Mouse (Mus musculus) brain, adult 10 weeks (tissue): Measurements from ENCODE around the gene A530032D15Rik. TPM values are rescaled to one million over a fixed set of nuclear protein-coding genes. Genes with fewer than 3 reads are reported as not detected.

Experiments used
- polyA plus RNA-seq: library from polyadenylated mRNA; stranded (reverse); fragments of 350-450 nt; fragmentation: Illumina TruSeq; extraction: RNeasy Lipid Tissue Mini Kit (QIAGEN cat#74804); gene quantifications from one replicate; pipeline ENCODE4 v1.2.3, GENCODE M21; 2015; ENCODE audit warnings: low read depth, low replicate concordance

A530032D15Rik gene
- not detected for polyA plus RNA-seq

DNA sequence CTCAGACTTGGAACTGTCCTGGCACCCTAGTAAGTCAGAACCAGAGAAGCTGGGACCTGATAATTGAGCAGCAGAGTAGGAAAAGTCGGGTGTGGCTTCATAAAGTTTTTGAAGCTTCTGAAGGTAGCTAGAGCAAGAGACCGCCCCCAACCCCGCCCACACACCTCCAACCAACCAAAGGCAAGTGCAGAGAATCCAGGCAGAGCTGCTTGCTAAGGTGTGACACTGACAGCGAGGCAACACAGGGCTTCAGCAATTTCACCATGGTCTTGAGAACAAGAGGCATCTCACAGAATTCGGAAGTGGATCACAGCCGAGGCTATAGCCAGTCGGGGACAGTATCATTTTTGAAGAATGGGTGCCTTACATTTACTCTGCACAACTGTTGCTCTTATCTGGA is at the start of gene A530032D15Rik:
Gene A530032D15Rik, minus strand, starts transcription at position 101 of the 400 bp plus-strand sequence.

DNA sequence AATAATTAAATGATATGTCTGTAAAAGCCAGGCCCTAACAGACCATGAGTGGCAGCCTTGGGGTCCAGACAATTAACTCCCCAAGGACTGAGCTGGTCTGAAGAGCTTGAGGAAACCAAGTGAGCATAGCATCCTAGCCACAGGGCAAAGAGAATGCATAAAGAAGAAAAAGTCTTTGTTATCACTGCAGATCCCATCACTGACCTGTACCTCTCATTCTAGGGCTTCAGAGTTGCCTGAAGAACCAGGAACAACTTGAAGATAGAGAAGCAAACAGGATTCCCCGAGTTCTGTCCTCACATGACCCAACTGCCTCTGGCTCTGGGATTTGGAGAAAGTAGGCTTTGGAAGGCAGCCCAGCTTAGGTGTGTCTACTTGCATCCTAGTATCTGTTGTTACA is 9.8 kb downstream of the A530032D15Rik start, which contains the start of gene Gm10553:
Gene Gm10553, plus strand, starts transcription at position 301 of the 400 bp plus-strand sequence.

Other genes with a start within 250 kb of the A530032D15Rik start
- gene Slc16a14, start 174.7 kb downstream of the A530032D15Rik start, polyA plus RNA-seq: 5.2 TPM
- not detected for gene Gm10553, start 9.7 kb downstream of the A530032D15Rik start, polyA plus RNA-seq
- gene C130026I21Rik, start 160.7 kb upstream of the A530032D15Rik start, polyA plus RNA-seq: not detected